Mouse (Mus musculus): ENCODE measurements around the gene Tnni3k. TPM values are rescaled to one million over a fixed set of nuclear protein-coding genes. Genes with fewer than 3 reads are reported as not detected.

The Tnni3k gene
- total and polyA plus RNA-seq, 2 experiments from 2014 or later: 99.9 to 101 TPM

DNA sequence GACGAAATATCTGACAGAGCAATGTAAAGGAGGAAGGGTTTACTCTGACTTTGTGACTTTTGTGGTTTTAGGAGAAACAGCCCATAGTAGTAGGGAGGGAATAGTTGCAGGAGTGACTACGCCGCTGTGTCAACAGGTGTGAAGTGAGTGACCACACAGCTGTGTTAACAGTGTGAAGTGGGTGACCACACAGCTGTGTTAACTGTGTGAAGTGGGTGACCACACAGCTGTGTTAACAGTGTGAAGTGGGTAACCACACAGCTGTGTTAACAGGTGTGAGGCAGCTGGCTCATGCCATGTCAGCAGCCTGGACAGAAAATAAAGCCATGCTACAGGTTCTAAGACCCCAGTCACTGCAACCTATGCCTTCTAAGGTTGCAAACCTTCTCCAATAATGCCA is 162.0 kb downstream of the Tnni3k start:
- Histone ChIP-seq H3K4me1 (ENCODE audit: control insufficient read depth, insufficient read depth) (no peaks in the 10 kb centered on the region), H3K27me3 (ENCODE audit: control insufficient read depth, insufficient read depth, low read length) (no peaks in the 10 kb centered on the region), H3K4me3 (ENCODE audit: low read depth, low read length) (no peak overlapping the region), H3K4me2 (ENCODE audit: low read depth, low read length) (no peak overlapping the region), H3K27ac (ENCODE audit: low read depth) (no peak overlapping the region), H3K36me3 (replicated peaks; ENCODE audit: control insufficient read depth, insufficient read depth, low read length) (peaks cover 13% of the 10 kb centered on the region), H3K9ac (replicated peaks; ENCODE audit: low read depth, low read length) (no peak overlapping the region), H3K9me3 (replicated peaks; ENCODE audit: control insufficient read depth, low read length) (no peaks in the 10 kb centered on the region)
- DNase-seq (ENCODE audit: low spot score) (no peak), ATAC-seq (ENCODE audit: insufficient read depth, low read depth) (peak; percentile 48; the same call in 1 of the 2 replicates)
- WGBS: 58% methylated on average over 3 of the region's 3 CpGs
- TF ChIP-seq CTCF (IDR thresholded peaks at IDR 0.05; ENCODE audit: low read depth) (no peak), EP300 (IDR thresholded peaks at IDR 0.05; ENCODE audit: low read depth) (no peak)

DNA sequence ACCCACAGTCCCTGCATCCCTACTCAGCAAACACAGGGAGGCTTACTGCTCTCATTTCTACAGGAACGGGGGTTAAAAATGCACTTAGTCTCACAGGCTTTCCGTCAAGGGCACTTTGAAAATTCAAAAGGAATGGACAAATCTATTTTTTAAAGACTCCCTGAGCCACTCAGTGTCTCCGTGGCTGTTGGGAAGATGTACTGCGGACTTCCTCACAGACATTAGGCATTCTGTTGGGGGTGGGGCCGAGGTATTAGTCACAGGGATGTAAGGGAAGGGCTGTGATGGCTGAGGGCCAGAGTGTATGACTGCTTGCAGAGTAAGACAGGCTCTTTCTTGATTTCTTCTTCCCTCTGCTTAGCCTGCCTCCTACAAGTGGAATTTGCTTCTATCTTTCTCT is 169.8 kb downstream of the Tnni3k start:
- Histone ChIP-seq H3K27ac (ENCODE audit: low read depth) (no peak overlapping the region), H3K9me3 (replicated peaks; ENCODE audit: control insufficient read depth, low read length) (no peaks in the 10 kb centered on the region), H3K4me2 (ENCODE audit: low read depth, low read length) (no peak overlapping the region), H3K9ac (replicated peaks; ENCODE audit: low read depth, low read length) (no peak overlapping the region), H3K4me1 (ENCODE audit: control insufficient read depth, insufficient read depth) (peaks cover 13% of the 10 kb centered on the region), H3K36me3 (replicated peaks; ENCODE audit: control insufficient read depth, insufficient read depth, low read length) (peaks cover 7% of the 10 kb centered on the region), H3K27me3 (ENCODE audit: control insufficient read depth, insufficient read depth, low read length) (no peaks in the 10 kb centered on the region), H3K4me3 (ENCODE audit: low read depth, low read length) (no peak overlapping the region)
- no peak for TF ChIP-seq EP300 (IDR thresholded peaks at IDR 0.05; ENCODE audit: low read depth)
- no peak for TF ChIP-seq CTCF (IDR thresholded peaks at IDR 0.05; ENCODE audit: low read depth)
- DNase-seq (ENCODE audit: low spot score): peak; percentile 25
- 20% methylated on average over 5 of the region's 5 CpGs for WGBS
- 0 out of 2 replicates have a peak, but pooled peaks have one; percentile 42 for ATAC-seq (ENCODE audit: insufficient read depth, low read depth)

GRCm38 (mm10) chr3:154885048-154885447 is 170.2 kb downstream of the Tnni3k start:
- Histone ChIP-seq H3K4me3 (ENCODE audit: low read depth, low read length) (no peak overlapping the region), H3K9ac (replicated peaks; ENCODE audit: low read depth, low read length) (no peak overlapping the region), H3K4me1 (ENCODE audit: control insufficient read depth, insufficient read depth) (peaks cover 17% of the 10 kb centered on the region), H3K27me3 (ENCODE audit: control insufficient read depth, insufficient read depth, low read length) (no peaks in the 10 kb centered on the region), H3K36me3 (replicated peaks; ENCODE audit: control insufficient read depth, insufficient read depth, low read length) (peaks cover 5% of the 10 kb centered on the region), H3K27ac (ENCODE audit: low read depth) (no peak overlapping the region), H3K4me2 (ENCODE audit: low read depth, low read length) (no peak overlapping the region), H3K9me3 (replicated peaks; ENCODE audit: control insufficient read depth, low read length) (no peaks in the 10 kb centered on the region)
- WGBS: 33% methylated on average over 5 of the region's 5 CpGs
- ATAC-seq (ENCODE audit: insufficient read depth, low read depth): no peak
- DNase-seq (ENCODE audit: low spot score): no peak
- TF ChIP-seq EP300 (IDR thresholded peaks at IDR 0.05; ENCODE audit: low read depth) (no peak), CTCF (IDR thresholded peaks at IDR 0.05; ENCODE audit: low read depth) (no peak)

DNA sequence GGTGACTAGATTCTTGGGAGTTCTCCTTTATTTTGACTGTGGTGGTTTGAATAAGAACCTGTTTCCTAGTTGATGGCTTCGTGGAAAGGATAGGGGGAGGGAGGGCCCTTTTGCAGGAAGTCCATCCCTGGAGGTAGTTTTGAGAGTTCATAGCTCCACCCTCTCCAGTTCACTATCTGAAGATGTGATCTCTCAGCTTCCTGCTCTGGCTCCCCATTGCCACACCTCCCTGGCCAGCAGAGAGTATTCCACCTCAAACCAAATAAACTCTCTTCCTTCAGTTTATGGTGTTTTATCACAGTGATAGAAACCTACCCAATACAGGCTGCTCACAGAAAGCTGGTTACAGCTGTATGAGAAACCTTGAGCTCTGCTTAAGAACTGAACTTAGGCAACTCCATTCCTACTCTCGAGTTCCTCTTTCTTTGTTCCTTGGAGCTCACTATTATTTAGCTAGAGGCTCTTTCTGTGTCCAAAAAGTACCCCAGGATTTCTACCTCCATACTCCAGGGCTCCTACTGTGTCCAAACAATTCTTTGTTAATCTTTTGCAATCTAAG is 173.7 kb downstream of the Tnni3k start:
- Histone ChIP-seq H3K9me3 (replicated peaks; ENCODE audit: control insufficient read depth, low read length) (no peaks in the 10 kb centered on the region), H3K4me2 (ENCODE audit: low read depth, low read length) (no peak overlapping the region), H3K27me3 (ENCODE audit: control insufficient read depth, insufficient read depth, low read length) (no peaks in the 10 kb centered on the region), H3K27ac (ENCODE audit: low read depth) (peak overlapping the region; percentile 70), H3K36me3 (replicated peaks; ENCODE audit: control insufficient read depth, insufficient read depth, low read length) (no peaks in the 10 kb centered on the region), H3K9ac (replicated peaks; ENCODE audit: low read depth, low read length) (no peak overlapping the region), H3K4me1 (ENCODE audit: control insufficient read depth, insufficient read depth) (peaks cover 27% of the 10 kb centered on the region), H3K4me3 (ENCODE audit: low read depth, low read length) (no peak overlapping the region)
- ATAC-seq (ENCODE audit: insufficient read depth, low read depth): no peak
- 70% methylated on average over 2 of the region's 2 CpGs for WGBS
- no peak for DNase-seq (ENCODE audit: low spot score)
- TF ChIP-seq EP300 (IDR thresholded peaks at IDR 0.05; ENCODE audit: low read depth) (no peak), CTCF (IDR thresholded peaks at IDR 0.05; ENCODE audit: low read depth) (no peak)

DNA sequence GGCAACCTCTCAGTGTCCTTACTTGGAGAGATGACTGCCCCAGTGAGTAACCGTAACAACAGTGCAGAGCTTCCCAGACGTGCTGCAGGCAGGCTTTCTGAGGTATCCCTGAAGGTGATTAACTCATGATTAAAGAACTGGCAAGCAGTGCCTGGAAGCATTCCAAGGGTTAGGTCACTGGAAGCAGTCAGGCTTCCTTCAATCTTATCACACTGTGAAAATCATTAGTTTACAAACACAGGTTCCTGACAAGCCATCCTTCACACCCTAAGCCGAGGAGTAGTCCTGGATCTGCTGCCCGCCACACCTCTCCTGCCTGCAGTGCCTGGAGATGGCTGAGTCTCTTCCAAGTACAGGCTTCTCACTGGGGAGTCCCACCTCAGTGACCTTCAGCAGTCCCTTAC is 174.7 kb downstream of the Tnni3k start:
- Histone ChIP-seq H3K4me2 (ENCODE audit: low read depth, low read length) (peak overlapping the region; percentile 2; the same call in 1 of the 2 replicates), H3K27ac (ENCODE audit: low read depth) (peak overlapping the region; percentile 70), H3K27me3 (ENCODE audit: control insufficient read depth, insufficient read depth, low read length) (no peaks in the 10 kb centered on the region), H3K9ac (replicated peaks; ENCODE audit: low read depth, low read length) (no peak overlapping the region), H3K36me3 (replicated peaks; ENCODE audit: control insufficient read depth, insufficient read depth, low read length) (0 out of 2 replicates have a peak, but pooled peaks cover 1% of the 10 kb centered on the region), H3K4me1 (ENCODE audit: control insufficient read depth, insufficient read depth) (peaks cover 27% of the 10 kb centered on the region), H3K4me3 (ENCODE audit: low read depth, low read length) (no peak overlapping the region), H3K9me3 (replicated peaks; ENCODE audit: control insufficient read depth, low read length) (no peaks in the 10 kb centered on the region)
- WGBS: 15% methylated on average over 4 of the region's 4 CpGs
- ATAC-seq (ENCODE audit: insufficient read depth, low read depth): peak; percentile 89
- peak; percentile 67 for DNase-seq (ENCODE audit: low spot score)
- TF ChIP-seq EP300 (IDR thresholded peaks at IDR 0.05; ENCODE audit: low read depth) (0 out of 2 replicates have a peak, but pooled peaks have one; percentile 31), CTCF (IDR thresholded peaks at IDR 0.05; ENCODE audit: low read depth) (no peak)

- no peak overlapping the region for H3K4me3 ChIP-seq (ENCODE audit: low read depth, low read length)
- TF ChIP-seq CTCF (IDR thresholded peaks at IDR 0.05; ENCODE audit: low read depth) (no peak), EP300 (IDR thresholded peaks at IDR 0.05; ENCODE audit: low read depth) (no peak)
- peaks cover 27% of the 10 kb centered on the region for H3K4me1 ChIP-seq (ENCODE audit: control insufficient read depth, insufficient read depth)
- 0 out of 2 replicates have a peak, but pooled peaks cover 4% of the 10 kb centered on the region for H3K36me3 ChIP-seq (replicated peaks; ENCODE audit: control insufficient read depth, insufficient read depth, low read length)
- no peak overlapping the region for H3K9ac ChIP-seq (replicated peaks; ENCODE audit: low read depth, low read length)
- 53% methylated on average over 5 of the region's 5 CpGs for WGBS
- DNase-seq (ENCODE audit: low spot score): no peak
- H3K9me3 ChIP-seq (replicated peaks; ENCODE audit: control insufficient read depth, low read length): no peaks in the 10 kb centered on the region
- no peak for ATAC-seq (ENCODE audit: insufficient read depth, low read depth)
- no peak overlapping the region for H3K4me2 ChIP-seq (ENCODE audit: low read depth, low read length)
- H3K27me3 ChIP-seq (ENCODE audit: control insufficient read depth, insufficient read depth, low read length): no peaks in the 10 kb centered on the region
- H3K27ac ChIP-seq (ENCODE audit: low read depth): peak overlapping the region; percentile 70
Observed at GRCm38 (mm10) chr3:154880108-154880507, 175.1 kb downstream of the Tnni3k start.

Measured in heart, postnatal 0 days (tissue).